ENCODE assay signal across 8 mouse cellular contexts in genomic region chr10:42678755-42679364, GRCm38 (mm10).
A peak's percentile ranks its signal among the peaks of the same experiment; 100 is the strongest.
DNase-seq lines count a peak whose midpoint lies in the region; ATAC-seq lines count a peak whose summit lies in the region.

No protein-coding gene starts in this region.

- DNase-seq in adipocyte (ENCODE audit: low spot score), result peak; percentile 82
- peak; percentile 95 for DNase-seq in embryo, embryonic 10 days (ENCODE audit: low spot score)
- DNase-seq in gastrocnemius, postnatal 14 days, result peak; percentile 93
- peak; percentile 93 for DNase-seq in intestine, embryonic 14.5 days (ENCODE audit: low spot score)
- DNase-seq in left cerebral cortex, postnatal 14 days (ENCODE audit: low spot score in 2 of 2), result peak; percentile 92 to 93
- peak; percentile 93 for DNase-seq in mesoderm, embryonic 11.5 days (ENCODE audit: low read depth, low spot score)
- peak; percentile 88 to 91 for DNase-seq in right cerebral cortex, postnatal 36 days (ENCODE audit: low spot score in 2 of 2)
- DNase-seq in yolk sac, embryonic 10.5 days (ENCODE audit: low spot score), result peak; percentile 91

- ATAC-seq in intestine, embryonic 14.5 days (replicated peaks; ENCODE audit: low FRiP score, low TSS enrichment, low read depth), result peak; percentile 96

- peak overlapping the region; percentile 87 for H3K4me3 ChIP-seq in intestine, embryonic 14.5 days (ENCODE audit: low read depth, low read length)

- H3K9me3 ChIP-seq in intestine, embryonic 14.5 days (ENCODE audit: control insufficient read depth, low read length), result no peaks in the 10 kb centered on the region

- H3K27ac ChIP-seq in intestine, embryonic 14.5 days (ENCODE audit: low read depth), result no peak overlapping the region

- H3K27me3 ChIP-seq in intestine, embryonic 14.5 days (replicated peaks; ENCODE audit: control insufficient read depth, insufficient read depth, low read length), result peaks cover 10% of the 10 kb centered on the region; the same call in 1 of the 2 replicates

- H3K4me2 ChIP-seq in intestine, embryonic 14.5 days (ENCODE audit: low read length), result peak overlapping the region; percentile 55

- intact Hi-C loops in gastrocnemius, postnatal 14 days (cut with DNase I; ENCODE audit: low total_unique reads), result no loop called here
- intact Hi-C loops in left cerebral cortex, postnatal 14 days (cut with DNase I), result no loop called here

- H3K36me3 ChIP-seq in intestine, embryonic 14.5 days (ENCODE audit: control insufficient read depth, insufficient read depth, low read length), result no peaks in the 10 kb centered on the region

- peak overlapping the region; percentile 58 for H3K9ac ChIP-seq in intestine, embryonic 14.5 days (ENCODE audit: low read length)

- WGBS in intestine, embryonic 14.5 days, result under 1% methylated on average over 54 of the region's 56 CpGs

- no peaks in the 10 kb centered on the region; the same call in 1 of the 2 replicates for H3K4me1 ChIP-seq in intestine, embryonic 14.5 days (replicated peaks; ENCODE audit: control insufficient read depth, insufficient read depth, low read length)
